Mouse (Mus musculus): ENCODE results near the gene Yipf6. TPM values are rescaled to one million over a fixed set of nuclear protein-coding genes. Genes with fewer than 3 reads are reported as not detected.

The Yipf6 gene
- total RNA-seq (2012; rRNA removed) (17.3 and 19.4 TPM in 2 replicates), total RNA-seq (2014; rRNA removed) (28.7 and 30.2 TPM in 2 replicates), polyA plus RNA-seq (2012; ENCODE audit: insufficient read length, low read depth) (19.7 and 20.7 TPM in 2 replicates)

DNA sequence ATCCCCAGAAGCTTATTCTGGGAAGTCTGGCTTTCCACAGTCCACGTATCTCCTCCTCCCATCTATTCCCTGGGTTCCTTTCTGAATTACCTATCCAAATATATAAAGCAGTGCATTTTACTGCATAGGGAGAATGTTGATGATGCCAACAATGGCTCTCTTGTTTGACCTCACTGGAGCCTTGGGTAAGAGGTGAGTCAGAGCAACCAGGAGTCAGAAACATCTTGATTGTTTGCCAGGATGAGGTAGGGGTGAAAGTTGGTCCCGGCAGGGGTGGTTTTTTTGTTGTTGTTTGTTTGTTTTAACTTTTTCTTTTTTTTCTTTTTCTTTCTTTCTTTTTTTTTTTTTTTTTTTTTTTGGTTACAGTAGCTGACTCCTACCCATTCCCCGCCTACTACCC is at the start of gene Yipf6:
Gene Yipf6, plus strand, starts transcription at position 216 of the 400 bp plus-strand sequence.
- Histone ChIP-seq H3K9me3 (replicated peaks; ENCODE audit: low read length) (no peaks in the 10 kb centered on the region), H3K4me3 (replicated peaks in 1 of 3; ENCODE audit: low read depth in 2 of 3, low read length in 2 of 3, poor library complexity in 1 of 3) (peak within 1 kb of the TSS; percentile 58 to 74 (median 66)), H3K4me1 (ENCODE audit: control insufficient read depth in 1 of 2, insufficient read depth in 2 of 2) (peaks cover 0 to 6% of the 10 kb centered on the region in 2 experiments; a peak in 1 of 4 replicates), H3K27me3 (replicated peaks) (no peaks in the 10 kb centered on the region), H3K79me2 (replicated peaks; ENCODE audit: control insufficient read depth, extremely low read depth, insufficient read depth, poor library complexity, severe bottlenecking) (peaks cover 10% of the 10 kb centered on the region), H3K4me2 (ENCODE audit: insufficient read depth, low read depth, poor library complexity, severe bottlenecking) (peak within 1 kb of the TSS; percentile 56; the same call in 1 of the 2 replicates), H3K27ac (ENCODE audit: insufficient read depth, low read depth) (peak within 1 kb of the TSS; percentile 79), H3K9ac (ENCODE audit: insufficient read depth, low read depth) (peak within 1 kb of the TSS; percentile 79), H3K36me3 (replicated peaks in 1 of 2; ENCODE audit: control insufficient read depth in 1 of 2, insufficient read depth in 1 of 2, low read length in 1 of 2) (peaks cover 0 to 4% of the 10 kb centered on the region in 2 experiments)
- TF ChIP-seq RAD21 (IDR thresholded peaks at IDR 0.05; ENCODE audit: low read depth, low read length) (no peak), CHD1 (IDR thresholded peaks at IDR 0.05; ENCODE audit: low read depth, low read length) (no peak), ZC3H11A (IDR thresholded peaks at IDR 0.05; ENCODE audit: low read depth, low read length) (no peak), IRF4 (IDR thresholded peaks at IDR 0.05; ENCODE audit: low read depth, low read length) (no peak), MEF2A (IDR thresholded peaks at IDR 0.05; ENCODE audit: borderline replicate concordance, low read depth, low read length) (no peak), NELFE (IDR thresholded peaks at IDR 0.05; ENCODE audit: low read depth, low read length) (no peak), CHD2 (IDR thresholded peaks at IDR 0.05; ENCODE audit: low read length) (no peak), ZMIZ1 (IDR thresholded peaks at IDR 0.05; ENCODE audit: low read depth, low read length) (no peak), NRF1 (IDR thresholded peaks at IDR 0.05; ENCODE audit: low read depth, low read length) (no peak), KAT2A (IDR thresholded peaks at IDR 0.05; ENCODE audit: insufficient replicate concordance, low read length) (no peak), MAX (IDR thresholded peaks at IDR 0.05; ENCODE audit: low read length) (no peak), ZNF384 (IDR thresholded peaks at IDR 0.05; ENCODE audit: low read depth, low read length) (no peak), UBTF (IDR thresholded peaks at IDR 0.05; ENCODE audit: low read depth, low read length) (no peak), MAZ (IDR thresholded peaks at IDR 0.05; ENCODE audit: low read depth, low read length) (no peak), JUND (conservative IDR thresholded peaks at IDR 0.05; ENCODE audit: low read depth, low read length) (no peak), SMC3 (IDR thresholded peaks at IDR 0.05; ENCODE audit: low read depth, low read length) (no peak), ELF1 (IDR thresholded peaks at IDR 0.05; ENCODE audit: low read depth, low read length) (no peak), MXI1 (IDR thresholded peaks at IDR 0.05; ENCODE audit: low read depth, low read length) (no peak), POLR2A (IDR thresholded peaks at IDR 0.05; ENCODE audit: low read depth, low read length) (no peak)
- dilution Hi-C loops (cut with MboI; ENCODE audit: extremely low pct_ligation_motif_present, extremely low pct_unique_long_range_greater_than_20kb, low sequenced_read_pairs): no loop called here
- in situ Hi-C loops (cut with MboI; ENCODE audit: low pct_ligation_motif_present, low pct_unique_long_range_greater_than_20kb, low sequenced_read_pairs): loop anchor here (25.0 kb wide), 1 partner anchor 224 kb away; no protein-coding TSS in a partner anchor
- DNase-seq (ENCODE audit: extremely low read depth): no peak

DNA sequence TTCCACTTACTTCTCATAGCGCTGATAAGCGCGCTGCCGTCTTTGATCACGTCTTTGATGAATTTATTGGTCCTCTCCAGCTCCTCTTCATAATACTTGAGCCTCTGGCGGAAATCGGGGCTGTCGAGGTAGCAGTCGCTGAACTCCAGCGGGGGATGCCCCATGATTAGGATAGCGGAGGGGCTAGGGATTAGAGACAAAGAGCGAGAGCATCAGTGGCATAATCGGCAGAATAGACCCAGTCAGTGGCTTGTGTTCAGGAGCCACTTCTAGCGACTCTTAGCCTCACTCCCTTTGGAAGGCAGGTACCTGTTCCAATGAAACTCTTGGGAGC is 46.1 kb upstream of the Yipf6 start:
- H3K79me2 ChIP-seq (replicated peaks; ENCODE audit: control insufficient read depth, extremely low read depth, insufficient read depth, poor library complexity, severe bottlenecking): no peaks in the 10 kb centered on the region
- dilution Hi-C loops (cut with MboI; ENCODE audit: extremely low pct_ligation_motif_present, extremely low pct_unique_long_range_greater_than_20kb, low sequenced_read_pairs) (no loop called here), in situ Hi-C loops (cut with MboI; ENCODE audit: low pct_ligation_motif_present, low pct_unique_long_range_greater_than_20kb, low sequenced_read_pairs) (no loop called here)
- H3K9ac ChIP-seq (ENCODE audit: insufficient read depth, low read depth): no peak overlapping the region
- no peaks in the 10 kb centered on the region for H3K27me3 ChIP-seq (replicated peaks)
- no peak overlapping the region for H3K4me2 ChIP-seq (ENCODE audit: insufficient read depth, low read depth, poor library complexity, severe bottlenecking)
- TF ChIP-seq CHD2 (IDR thresholded peaks at IDR 0.05; ENCODE audit: low read length) (no peak), EP300 (IDR thresholded peaks at IDR 0.05; ENCODE audit: low read length) (no peak), TCF12 (IDR thresholded peaks at IDR 0.05; ENCODE audit: low read depth, low read length) (no peak), HCFC1 (IDR thresholded peaks at IDR 0.05; ENCODE audit: low read depth, low read length) (no peak), USF2 (conservative IDR thresholded peaks at IDR 0.05; ENCODE audit: low read depth, low read length) (no peak), ZC3H11A (IDR thresholded peaks at IDR 0.05; ENCODE audit: low read depth, low read length) (no peak), POLR2A (IDR thresholded peaks at IDR 0.05; ENCODE audit: low read depth, low read length) (no peak), ZMIZ1 (IDR thresholded peaks at IDR 0.05; ENCODE audit: low read depth, low read length) (no peak), MXI1 (IDR thresholded peaks at IDR 0.05; ENCODE audit: low read depth, low read length) (no peak), ZNF384 (IDR thresholded peaks at IDR 0.05; ENCODE audit: low read depth, low read length) (no peak), USF1 (IDR thresholded peaks at IDR 0.05; ENCODE audit: low read depth, low read length) (no peak), NELFE (IDR thresholded peaks at IDR 0.05; ENCODE audit: low read depth, low read length) (no peak), MAZ (IDR thresholded peaks at IDR 0.05; ENCODE audit: low read depth, low read length) (no peak), MEF2A (IDR thresholded peaks at IDR 0.05; ENCODE audit: borderline replicate concordance, low read depth, low read length) (no peak), ELF1 (IDR thresholded peaks at IDR 0.05; ENCODE audit: low read depth, low read length) (no peak), ZKSCAN1 (IDR thresholded peaks at IDR 0.05; ENCODE audit: borderline replicate concordance, low read depth, low read length) (no peak), UBTF (IDR thresholded peaks at IDR 0.05; ENCODE audit: low read depth, low read length) (no peak), MAFK (IDR thresholded peaks at IDR 0.05; ENCODE audit: insufficient replicate concordance, low read length) (no peak), SIN3A (IDR thresholded peaks at IDR 0.05; ENCODE audit: low read length) (no peak)
- no peaks in the 10 kb centered on the region for H3K4me1 ChIP-seq (ENCODE audit: control insufficient read depth in 1 of 2, insufficient read depth in 2 of 2)
- no peaks in the 10 kb centered on the region for H3K9me3 ChIP-seq (replicated peaks; ENCODE audit: low read length)
- H3K36me3 ChIP-seq (replicated peaks in 1 of 2; ENCODE audit: control insufficient read depth in 1 of 2, insufficient read depth in 1 of 2, low read length in 1 of 2): no peaks in the 10 kb centered on the region
- DNase-seq (ENCODE audit: extremely low read depth): no peak
- no peak overlapping the region for H3K27ac ChIP-seq (ENCODE audit: insufficient read depth, low read depth)
- no peak overlapping the region for H3K4me3 ChIP-seq (replicated peaks in 1 of 3; ENCODE audit: low read depth in 2 of 3, low read length in 2 of 3, poor library complexity in 1 of 3)

Data from CH12.LX (cell line).